Mouse (Mus musculus) megakaryocyte progenitor cell, adult 5-6 weeks (primary cell): ENCODE results near the gene Pde8a. TPM values are rescaled to one million over a fixed set of nuclear protein-coding genes. Genes with fewer than 3 reads are reported as not detected.

Source experiments
- ATAC-seq: replicated peaks from 2 replicates; pipeline ENCODE4 v1.8.0; 2016; ENCODE audit warnings: mild to moderate bottlenecking, moderate TSS enrichment, inconsistent platforms; ENCODE audit not compliant: poor library complexity
- total RNA-seq, 2 experiments: library from RNA; stranded (forward) in 1 of 2; stranded (reverse) in 1 of 2; fragments of 157-497, 149-512 nt in 1 of 2; fragments of 200-1000 nt in 1 of 2; gene quantifications; 2 replicates each; pipeline versions ENCODE4 v1.2.3 to v1.2.4; 2015 to 2017

The Pde8a gene
- total RNA-seq, 2 experiments from 2014 or later = 2.4 to 9.4 TPM

GRCm38 (mm10) chr7:81209979-81210685 lies 3.3 kb upstream of the Pde8a start:
- no peak for ATAC-seq

- ATAC-seq = no peak
Measured at GRCm38 (mm10) chr7:81211760-81212159, 1.6 kb upstream of the Pde8a start.

GRCm38 (mm10) chr7:81212261-81212681 lies 1.1 kb upstream of the Pde8a start:
- peak; percentile 58 for ATAC-seq

- peak; percentile 88 for ATAC-seq
Measured at GRCm38 (mm10) chr7:81212697-81213346, 574 bp upstream of the Pde8a start.

- ATAC-seq = no peak
Measured at GRCm38 (mm10) chr7:81214153-81214907, 934 bp downstream of the Pde8a start.

- no peak for ATAC-seq
Measured at GRCm38 (mm10) chr7:81215950-81216349, 2.6 kb downstream of the Pde8a start.

- no peak for ATAC-seq
Measured at GRCm38 (mm10) chr7:81219321-81219720, 5.9 kb downstream of the Pde8a start.

- ATAC-seq = no peak
Measured at GRCm38 (mm10) chr7:81220381-81220780, 7.0 kb downstream of the Pde8a start.

GRCm38 (mm10) chr7:81224260-81224659 lies 10.9 kb downstream of the Pde8a start:
- no peak for ATAC-seq

GRCm38 (mm10) chr7:81230091-81230792 lies 16.8 kb downstream of the Pde8a start:
- ATAC-seq = no peak

GRCm38 (mm10) chr7:81232674-81233073 lies 19.3 kb downstream of the Pde8a start:
- peak; percentile 55 for ATAC-seq

- peak; percentile 70 for ATAC-seq
Measured at GRCm38 (mm10) chr7:81235117-81235516, 21.7 kb downstream of the Pde8a start.

GRCm38 (mm10) chr7:81235600-81236223 lies 22.3 kb downstream of the Pde8a start:
- ATAC-seq = 0 out of 2 replicates have a peak, but pooled peaks have one; percentile 33

- no peak for ATAC-seq
Measured at GRCm38 (mm10) chr7:81243361-81243760, 30.0 kb downstream of the Pde8a start.

GRCm38 (mm10) chr7:81249854-81250279 lies 36.5 kb downstream of the Pde8a start:
- ATAC-seq = no peak

GRCm38 (mm10) chr7:81250601-81251000 lies 37.2 kb downstream of the Pde8a start:
- ATAC-seq = no peak

GRCm38 (mm10) chr7:81251521-81251920 lies 38.1 kb downstream of the Pde8a start:
- ATAC-seq = no peak

GRCm38 (mm10) chr7:81253317-81253716 lies 39.9 kb downstream of the Pde8a start:
- ATAC-seq = no peak

GRCm38 (mm10) chr7:81254579-81254978 lies 41.2 kb downstream of the Pde8a start:
- ATAC-seq = no peak

GRCm38 (mm10) chr7:81255456-81255855 lies 42.1 kb downstream of the Pde8a start:
- ATAC-seq = no peak

- ATAC-seq = no peak
Measured at GRCm38 (mm10) chr7:81256773-81257172, 43.4 kb downstream of the Pde8a start.
